Mouse (Mus musculus) olfactory bulb, adult 2 months (tissue): ENCODE results near the gene Naaladl2.

ENCODE experiments used
- CTCF ChIP-seq: fragments of 200-500 bp; IDR thresholded peaks from 2 replicates; pipeline ENCODE4 v1.5.1; 2012; ENCODE audit warnings: low read depth, mild to moderate bottlenecking, low read length, moderate library complexity; ENCODE audit not compliant: insufficient read depth
- POLR2A ChIP-seq: fragments of 200-500 bp; IDR thresholded peaks from 2 replicates; pipeline ENCODE4 v1.6.1; 2012; ENCODE audit warnings: mild to moderate bottlenecking, low read depth, low read length, moderate library complexity; ENCODE audit not compliant: insufficient read depth

GRCm38 (mm10) chr3:24921401-24921800, 222.7 kb downstream of the Naaladl2 start:
- TF ChIP-seq CTCF (no peak), POLR2A (no peak)
